Mouse (Mus musculus) kidney, postnatal 10 days (tissue): ENCODE results near the gene Kpna2.
"Not testable (repeated sequence)": the region's sequence is repeated elsewhere in the genome, so short reads cannot be mapped to it uniquely, and the experiment has no call there.

Experiments
- DNase-seq: peaks from one replicate; pipeline ENCODE4 v3.0.0; 2021; ENCODE audit warnings: mixed read lengths

The Kpna2 gene

GRCm38 (mm10) chr11:106999151-106999948 lies at the start of gene Kpna2:
Kpna2 (minus strand) TSS chr11:106999541.
- DNase-seq, result peak; percentile 94

GRCm38 (mm10) chr11:107046766-107047620 lies 47.7 kb upstream of the Kpna2 start:
- DNase-seq, result no peak

GRCm38 (mm10) chr11:107045546-107045945 lies 46.2 kb upstream of the Kpna2 start:
- no peak for DNase-seq

GRCm38 (mm10) chr11:107044321-107044720 lies 45.0 kb upstream of the Kpna2 start:
- DNase-seq, result peak; percentile 84

GRCm38 (mm10) chr11:107043361-107043760 lies 44.0 kb upstream of the Kpna2 start:
- DNase-seq, result peak; percentile 39

- DNase-seq, result no peak
Measured at GRCm38 (mm10) chr11:107041396-107041795, 42.1 kb upstream of the Kpna2 start.

- DNase-seq, result no peak
Measured at GRCm38 (mm10) chr11:107039417-107039816, 40.1 kb upstream of the Kpna2 start.

GRCm38 (mm10) chr11:107034085-107034810 lies 34.9 kb upstream of the Kpna2 start:
- DNase-seq, result no peak

- no peak for DNase-seq
Measured at GRCm38 (mm10) chr11:107031635-107032034, 32.3 kb upstream of the Kpna2 start.

- DNase-seq, result peak; percentile 27
Measured at GRCm38 (mm10) chr11:107029536-107029935, 30.2 kb upstream of the Kpna2 start.

- DNase-seq, result no peak
Measured at GRCm38 (mm10) chr11:107028754-107029153, 29.4 kb upstream of the Kpna2 start.

- no peak for DNase-seq
Measured at GRCm38 (mm10) chr11:107028275-107028618, 28.9 kb upstream of the Kpna2 start.

GRCm38 (mm10) chr11:107027431-107028274 lies 28.3 kb upstream of the Kpna2 start:
- peak; percentile 94 for DNase-seq

- no peak for DNase-seq
Measured at GRCm38 (mm10) chr11:107026554-107027430, 27.5 kb upstream of the Kpna2 start.

- DNase-seq, result peak; percentile 74
Measured at GRCm38 (mm10) chr11:107025411-107026321, 26.3 kb upstream of the Kpna2 start, which contains the start of gene 1810010H24Rik. 1810010H24Rik (plus strand) TSS chr11:107025681.

GRCm38 (mm10) chr11:107024406-107024805 lies 25.1 kb upstream of the Kpna2 start:
- no peak for DNase-seq

- DNase-seq, result no peak
Measured at GRCm38 (mm10) chr11:107022050-107022683, 22.8 kb upstream of the Kpna2 start.

GRCm38 (mm10) chr11:107019722-107020121 lies 20.4 kb upstream of the Kpna2 start:
- DNase-seq, result not testable (repeated sequence)

- no peak for DNase-seq
Measured at GRCm38 (mm10) chr11:107019318-107019717, 20.0 kb upstream of the Kpna2 start.
